Mouse (Mus musculus) E14TG2a.4 (cell line): Measurements from ENCODE around the gene Fbxw21.
A peak's percentile ranks its signal among the peaks of the same experiment; 100 is the strongest.

Source experiments
- H3K27me3 ChIP-seq: 2 replicates; pipeline ENCODE4 v1.6.1; 2014; ENCODE audit warnings: low read length, control low read depth; ENCODE audit not compliant: insufficient read depth
- H3K36me3 ChIP-seq: 2 replicates; pipeline ENCODE4 v1.6.1; 2014; ENCODE audit warnings: low read length, control low read depth; ENCODE audit not compliant: insufficient read depth
- H3K4me1 ChIP-seq: replicated peaks from 2 replicates; pipeline ENCODE4 v1.6.1; 2014; ENCODE audit warnings: low read depth, low read length, control low read depth
- H3K4me3 ChIP-seq: replicated peaks from 2 replicates; pipeline ENCODE4 v1.5.1; 2014; ENCODE audit warnings: mild to moderate bottlenecking, low read length
- H3K9me3 ChIP-seq: 2 replicates; pipeline ENCODE4 v1.6.1; 2014; ENCODE audit warnings: low read length, control low read depth
- CTCF ChIP-seq: conservative IDR thresholded peaks from 2 replicates; pipeline ENCODE4 v1.5.1; 2014; ENCODE audit warnings: low read length
- NANOG ChIP-seq: IDR thresholded peaks from 2 replicates; pipeline ENCODE4 v1.6.1; 2014; ENCODE audit warnings: borderline replicate concordance, low read length, mixed read lengths
- POU5F1 ChIP-seq: IDR thresholded peaks from 2 replicates; pipeline ENCODE4 v1.6.1; 2014; ENCODE audit warnings: low read length, borderline replicate concordance

Gene Fbxw21

GRCm38 (mm10) chr9:109091802-109092201 is 70.0 kb downstream of the Fbxw21 start:
- H3K36me3 ChIP-seq = peaks cover 36% of the 10 kb centered on the region
- no peaks in the 10 kb centered on the region for H3K27me3 ChIP-seq
- no peaks in the 10 kb centered on the region for H3K9me3 ChIP-seq
- no peak for TF ChIP-seq CTCF
- TF ChIP-seq POU5F1 = no peak
- no peak for TF ChIP-seq NANOG
- H3K4me1 ChIP-seq = peaks cover 83% of the 10 kb centered on the region
- H3K4me3 ChIP-seq = no peak overlapping the region

- Histone ChIP-seq H3K27me3 (no peaks in the 10 kb centered on the region), H3K9me3 (no peaks in the 10 kb centered on the region), H3K36me3 (peaks cover 36% of the 10 kb centered on the region), H3K4me1 (peaks cover 85% of the 10 kb centered on the region), H3K4me3 (0 out of 2 replicates have a peak overlapping the region, but pooled peaks have one; percentile 45)
- TF ChIP-seq NANOG (no peak), POU5F1 (no peak), CTCF (no peak)
Measured at GRCm38 (mm10) chr9:109090446-109090845, 71.4 kb downstream of the Fbxw21 start.
